Mouse (Mus musculus) stomach, embryonic 16.5 days (tissue): ENCODE data around the gene Epx. TPM values are rescaled to one million over a fixed set of nuclear protein-coding genes. Genes with fewer than 3 reads are reported as not detected.
"Not testable (repeated sequence)": the region's sequence is repeated elsewhere in the genome, so short reads cannot be mapped to it uniquely, and the experiment has no call there.

ENCODE experiments used
- ATAC-seq: fragments of 200-750 bp; cut with Nextera tagmentation; 2 replicates; pipeline ENCODE4 v1.8.0; 2017; ENCODE audit warnings: moderate number of reproducible peaks, moderate TSS enrichment; ENCODE audit not compliant: insufficient read depth, low FRiP score
- H3K27ac ChIP-seq: fragments of 300-500 bp; sonication (generic); 2 replicates; pipeline ENCODE4 v1.5.1; 2014; ENCODE audit warnings: low read length
- H3K27me3 ChIP-seq: fragments of 300-500 bp; sonication (generic); 2 replicates; pipeline ENCODE4 v1.6.1; 2014; ENCODE audit warnings: low read length, control low read depth, mixed read lengths; ENCODE audit not compliant: control insufficient read depth, insufficient read depth
- H3K36me3 ChIP-seq: fragments of 300-500 bp; sonication (generic); 2 replicates; pipeline ENCODE4 v1.6.1; 2014; ENCODE audit warnings: low read length; ENCODE audit not compliant: control insufficient read depth, insufficient read depth
- H3K4me1 ChIP-seq: fragments of 300-500 bp; sonication (generic); 2 replicates; pipeline ENCODE4 v1.6.1; 2014; ENCODE audit warnings: low read length, control low read depth, mixed read lengths; ENCODE audit not compliant: control insufficient read depth, insufficient read depth
- H3K4me2 ChIP-seq: fragments of 300-500 bp; sonication (generic); 2 replicates; pipeline ENCODE4 v1.6.1; 2014; ENCODE audit warnings: low read depth, low read length, mixed read lengths
- H3K4me3 ChIP-seq: fragments of 300-500 bp; sonication (generic); replicated peaks from 2 replicates; pipeline ENCODE4 v1.5.1; 2014; ENCODE audit warnings: mild to moderate bottlenecking, low read length
- H3K9ac ChIP-seq: fragments of 300-500 bp; sonication (generic); 2 replicates; pipeline ENCODE4 v1.6.1; 2014; ENCODE audit warnings: low read length
- H3K9me3 ChIP-seq: fragments of 300-500 bp; sonication (generic); replicated peaks from 2 replicates; pipeline ENCODE4 v1.6.1; 2016; ENCODE audit warnings: low read length, control low read depth; ENCODE audit not compliant: control insufficient read depth
- WGBS: fragments of 180-500 bp; shearing (Covaris S2); extraction: QIAGEN DNeasy Blood & Tissue Kit; methylation state at CpG from one replicate; pipeline ENCODE4 v1.1.7; 2014; 5-methylcytosine and 5-hydroxymethylcytosine counted together
- polyA plus RNA-seq: library from polyadenylated mRNA; unstranded; fragments of >200 nt; fragmentation: Nextera tagmentation; extraction: Ambion mirVana; gene quantifications from 2 replicates; pipeline ENCODE4 v1.2.1, GENCODE M21; 2015

Epx gene
- polyA plus RNA-seq, 1 experiment from 2014 or later: 0.15 TPM

GRCm38 (mm10) chr11:87881714-87882113 is 6.4 kb upstream of the Epx start:
- 65% methylated on average over 4 of the region's 4 CpGs for WGBS
- Histone ChIP-seq H3K4me2 (no peak overlapping the region), H3K27ac (no peak overlapping the region), H3K36me3 (no peaks in the 10 kb centered on the region), H3K9me3 (0 out of 2 replicates have a peak, but pooled peaks cover 4% of the 10 kb centered on the region), H3K4me3 (no peak overlapping the region), H3K27me3 (no peaks in the 10 kb centered on the region), H3K4me1 (no peaks in the 10 kb centered on the region), H3K9ac (no peak overlapping the region)
- no peak for ATAC-seq

- Histone ChIP-seq H3K27ac (no peak overlapping the region), H3K9ac (no peak overlapping the region), H3K4me3 (no peak overlapping the region), H3K27me3 (no peaks in the 10 kb centered on the region), H3K36me3 (no peaks in the 10 kb centered on the region), H3K4me1 (no peaks in the 10 kb centered on the region), H3K9me3 (0 out of 2 replicates have a peak, but pooled peaks cover 4% of the 10 kb centered on the region), H3K4me2 (no peak overlapping the region)
- no peak for ATAC-seq
- WGBS: 74% methylated on average over 9 of the region's 9 CpGs
Measured at GRCm38 (mm10) chr11:87879826-87880225, 4.5 kb upstream of the Epx start.

- H3K4me3 ChIP-seq: no peak overlapping the region
- no peaks in the 10 kb centered on the region for H3K9me3 ChIP-seq
- no peak overlapping the region for H3K4me2 ChIP-seq
- no peak overlapping the region for H3K27ac ChIP-seq
- H3K9ac ChIP-seq: no peak overlapping the region
- H3K4me1 ChIP-seq: no peaks in the 10 kb centered on the region
- ATAC-seq: no peak
- no peaks in the 10 kb centered on the region for H3K27me3 ChIP-seq
- no peaks in the 10 kb centered on the region for H3K36me3 ChIP-seq
- 44% methylated on average over 8 of the region's 8 CpGs for WGBS
Measured at GRCm38 (mm10) chr11:87871766-87872165, 3.6 kb downstream of the Epx start.

GRCm38 (mm10) chr11:87870096-87870495 is 5.2 kb downstream of the Epx start:
- no peaks in the 10 kb centered on the region for H3K9me3 ChIP-seq

GRCm38 (mm10) chr11:87866891-87867290 is 8.4 kb downstream of the Epx start:
- H3K9ac ChIP-seq, H3K4me2 ChIP-seq, H3K27me3 ChIP-seq, H3K4me1 ChIP-seq, H3K9me3 ChIP-seq, ATAC-seq, H3K36me3 ChIP-seq, H3K4me3 ChIP-seq, H3K27ac ChIP-seq: not testable (repeated sequence)
- 84% methylated on average over 1 of the region's 2 CpGs for WGBS

More at GRCm38 (mm10) chr11:87870096-87870495, 5.2 kb downstream of the Epx start:
- Histone ChIP-seq H3K27me3 (no peaks in the 10 kb centered on the region), H3K27ac (no peak overlapping the region), H3K4me2 (no peak overlapping the region), H3K4me1 (no peaks in the 10 kb centered on the region), H3K9ac (no peak overlapping the region), H3K4me3 (no peak overlapping the region), H3K36me3 (no peaks in the 10 kb centered on the region)
- WGBS: 72% methylated on average over 2 of the region's 2 CpGs
- ATAC-seq: no peak

GRCm38 (mm10) chr11:87862805-87863204 is 12.5 kb downstream of the Epx start:
- Histone ChIP-seq H3K9ac (no peak overlapping the region), H3K4me1 (no peaks in the 10 kb centered on the region), H3K27ac (no peak overlapping the region), H3K4me2 (no peak overlapping the region), H3K36me3 (no peaks in the 10 kb centered on the region), H3K4me3 (no peak overlapping the region), H3K27me3 (no peaks in the 10 kb centered on the region), H3K9me3 (no peaks in the 10 kb centered on the region)
- WGBS: 94% methylated on average over 13 of the region's 13 CpGs
- no peak for ATAC-seq

- H3K36me3 ChIP-seq: no peaks in the 10 kb centered on the region
Measured at GRCm38 (mm10) chr11:87860426-87860825, 14.9 kb downstream of the Epx start.

GRCm38 (mm10) chr11:87859273-87859672 is 16.1 kb downstream of the Epx start:
- no peak overlapping the region for H3K4me3 ChIP-seq
- H3K27me3 ChIP-seq: no peaks in the 10 kb centered on the region
- WGBS: 83% methylated on average over 11 of the region's 11 CpGs
- no peak for ATAC-seq
- H3K9me3 ChIP-seq: no peaks in the 10 kb centered on the region
- H3K9ac ChIP-seq: no peak overlapping the region
- H3K4me1 ChIP-seq: no peaks in the 10 kb centered on the region
- H3K36me3 ChIP-seq: no peaks in the 10 kb centered on the region
- H3K27ac ChIP-seq: no peak overlapping the region
- H3K4me2 ChIP-seq: no peak overlapping the region

More at GRCm38 (mm10) chr11:87860426-87860825, 14.9 kb downstream of the Epx start:
- H3K27me3 ChIP-seq: no peaks in the 10 kb centered on the region
- H3K27ac ChIP-seq: no peak overlapping the region
- ATAC-seq: no peak
- H3K4me3 ChIP-seq: no peak overlapping the region
- H3K4me1 ChIP-seq: no peaks in the 10 kb centered on the region
- no peaks in the 10 kb centered on the region for H3K9me3 ChIP-seq
- 78% methylated on average over 9 of the region's 9 CpGs for WGBS
- H3K4me2 ChIP-seq: no peak overlapping the region
- no peak overlapping the region for H3K9ac ChIP-seq

- Histone ChIP-seq H3K4me3 (no peak overlapping the region), H3K9ac (no peak overlapping the region), H3K4me1 (peaks cover 7% of the 10 kb centered on the region), H3K27ac (no peak overlapping the region), H3K4me2 (no peak overlapping the region), H3K27me3 (no peaks in the 10 kb centered on the region), H3K9me3 (no peaks in the 10 kb centered on the region), H3K36me3 (no peaks in the 10 kb centered on the region)
- ATAC-seq: no peak
- 83% methylated on average over 7 of the region's 7 CpGs for WGBS
Measured at GRCm38 (mm10) chr11:87854550-87854949, 20.8 kb downstream of the Epx start.

GRCm38 (mm10) chr11:87853597-87853954 is 21.8 kb downstream of the Epx start:
- Histone ChIP-seq H3K4me3 (peak overlapping the region; percentile 66), H3K27me3 (no peaks in the 10 kb centered on the region), H3K27ac (peak overlapping the region; percentile 4; the same call in 1 of the 2 replicates), H3K4me1 (peaks cover 7% of the 10 kb centered on the region), H3K9me3 (no peaks in the 10 kb centered on the region), H3K4me2 (peak overlapping the region; percentile 88), H3K36me3 (no peaks in the 10 kb centered on the region), H3K9ac (peak overlapping the region; percentile 63)
- WGBS: 31% methylated on average over 8 of the region's 8 CpGs
- 0 out of 2 replicates have a peak, but pooled peaks have one; percentile 27 for ATAC-seq
